Mouse (Mus musculus) testis, adult 2 months (tissue): ENCODE results near the gene Trank1.

Experiments used
- CTCF ChIP-seq: fragments of 200-500 bp; IDR thresholded peaks from 2 replicates; pipeline ENCODE4 v1.5.1; 2012; ENCODE audit warnings: low read depth, mild to moderate bottlenecking, inconsistent platforms, low read length, moderate library complexity; ENCODE audit not compliant: control insufficient read depth, insufficient read depth, insufficient replicate concordance
- POLR2A ChIP-seq: fragments of 200-500 bp; IDR thresholded peaks from 2 replicates; pipeline ENCODE4 v1.6.1; 2012; ENCODE audit warnings: low read depth, mild to moderate bottlenecking, inconsistent platforms, low read length, moderate library complexity; ENCODE audit not compliant: control insufficient read depth

DNA sequence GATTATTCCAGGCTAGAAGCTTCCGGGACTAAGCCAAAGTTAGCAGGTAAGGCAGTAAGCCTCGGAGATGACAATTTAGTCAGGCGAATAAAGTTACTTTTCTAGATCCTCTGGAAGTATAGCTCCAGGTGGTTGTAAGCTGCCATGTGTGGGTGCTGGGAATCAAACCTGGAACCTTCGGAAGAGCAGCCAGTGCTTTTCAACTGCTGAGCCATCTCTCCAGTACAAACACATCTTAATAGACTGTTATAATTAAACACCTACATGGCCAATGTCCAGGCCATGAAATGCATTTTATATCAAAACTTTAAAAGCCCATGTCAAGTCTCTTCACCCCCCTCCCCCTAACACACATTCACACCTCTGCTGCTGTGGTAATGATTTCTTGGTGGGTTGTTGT is 23.6 kb upstream of the Trank1 start:
- TF ChIP-seq POLR2A: no peak
- no peak for TF ChIP-seq CTCF
